Mouse (Mus musculus) CH12.LX (cell line): ENCODE measurements at regions not wholly inside any gene's neighbourhood (a gene's known extent, or its start where the extent isn't known, plus 50 kb on each side); places are given as distances from the start of the nearest gene placed in this dataset.

Source experiments
- CTCF ChIP-seq, 2 experiments: IDR thresholded peaks in 1 of 2; conservative IDR thresholded peaks in 1 of 2; 2 replicates each; pipeline ENCODE4 v1.5.1; 2011 to 2012; ENCODE audit warnings: low read depth in 2 of 2, low read length in 2 of 2, improper control_type of control experiment in 1 of 2, inconsistent platforms in 1 of 2, mild to moderate bottlenecking in 1 of 2, moderate library complexity in 1 of 2
- EP300 ChIP-seq: IDR thresholded peaks from 2 replicates; pipeline ENCODE4 v1.6.1; 2011; ENCODE audit warnings: low read length, improper control_type of control experiment
- GABPA ChIP-seq: IDR thresholded peaks from 2 replicates; pipeline ENCODE4 v1.6.1; 2012; ENCODE audit warnings: low read depth, low read length, improper control_type of control experiment, inconsistent platforms; ENCODE audit not compliant: insufficient replicate concordance
- POLR2AphosphoS2 ChIP-seq: IDR thresholded peaks from 2 replicates; pipeline ENCODE4 v1.6.1; 2011; ENCODE audit warnings: low read depth, low read length, improper control_type of control experiment
- TCF12 ChIP-seq: IDR thresholded peaks from 2 replicates; pipeline ENCODE4 v1.6.1; 2014; ENCODE audit warnings: low read depth, mild to moderate bottlenecking, inconsistent platforms, low read length, improper control_type of control experiment
- ZMIZ1 ChIP-seq: IDR thresholded peaks from 2 replicates; pipeline ENCODE4 v1.6.1; 2012; ENCODE audit warnings: low read depth, mild to moderate bottlenecking, inconsistent platforms, low read length, improper control_type of control experiment
- ZNF384 ChIP-seq: IDR thresholded peaks from 2 replicates; pipeline ENCODE4 v1.6.1; 2012; ENCODE audit warnings: low read depth, low read length, improper control_type of control experiment, inconsistent platforms

DNA sequence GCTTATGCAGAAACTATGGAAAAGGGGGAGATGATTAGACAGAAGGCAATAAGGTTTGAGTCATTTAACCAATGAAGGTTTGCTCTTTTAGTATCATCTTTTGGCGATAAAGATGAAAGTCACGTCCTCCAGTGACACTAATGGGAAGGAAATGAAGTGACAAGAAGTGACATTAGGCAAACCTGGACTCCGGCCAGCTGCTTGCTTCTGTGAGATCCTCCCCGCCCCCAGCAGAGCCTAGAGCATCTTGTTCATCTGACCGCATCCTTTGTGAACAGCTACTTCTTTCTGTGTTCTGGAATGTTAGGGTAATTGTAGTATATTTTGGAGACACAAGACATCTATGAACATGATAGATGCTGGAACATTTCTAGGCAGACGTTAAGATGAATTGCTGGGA, 78.6 kb upstream of the Sel1l start:
- TF ChIP-seq CTCF (conservative IDR thresholded peaks at IDR 0.05 in 1 of 2, IDR thresholded peaks at IDR 0.05 in 1 of 2; ENCODE audit: low read depth in 2 of 2, low read length in 2 of 2) (no peak), GABPA (no peak), EP300 (no peak), ZNF384 (no peak), ZMIZ1 (no peak), POLR2AphosphoS2 (no peak), TCF12 (no peak)
